Mouse (Mus musculus): ENCODE measurements around the gene Vamp2.

DNA sequence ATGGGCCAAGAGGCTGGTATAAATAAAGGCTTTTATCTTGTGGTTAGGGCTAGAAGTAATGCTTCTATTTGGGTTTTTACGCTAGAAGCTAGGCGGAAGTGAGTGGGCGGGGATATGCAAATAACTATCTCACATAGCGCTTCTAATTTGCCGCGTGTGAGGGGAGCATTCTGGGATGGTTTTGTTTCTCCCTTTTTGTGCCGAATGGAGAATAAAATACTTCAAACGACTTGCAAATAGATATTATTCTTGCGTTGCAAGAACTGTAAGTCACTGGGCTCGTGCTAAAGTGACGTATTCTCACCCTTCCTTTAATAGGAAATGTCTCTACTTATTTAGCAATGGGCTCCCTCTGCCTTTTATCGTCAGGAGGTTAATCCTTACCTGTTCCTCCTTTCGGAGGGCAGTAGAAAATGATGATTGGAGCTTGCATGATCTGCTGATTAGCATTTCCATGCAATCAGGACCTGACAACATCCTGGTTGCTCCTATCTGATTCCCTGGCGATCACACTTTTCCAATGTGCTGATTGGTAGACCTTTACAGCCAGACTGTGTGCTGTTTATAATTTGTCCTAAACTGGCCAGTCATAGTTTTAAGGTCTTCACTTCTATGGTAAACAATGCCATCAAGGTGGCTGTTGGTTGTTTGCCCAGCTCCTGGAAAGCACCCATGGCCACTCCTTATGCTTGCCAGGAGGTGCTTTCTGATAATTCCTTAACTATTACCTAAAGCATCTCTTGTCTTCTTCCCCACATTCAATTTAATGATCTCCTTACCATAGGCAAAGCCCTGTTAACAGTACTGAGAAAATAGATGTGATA lies 15.0 kb upstream of the Vamp2 start:
- no peak for TF ChIP-seq CTCF (conservative IDR thresholded peaks at IDR 0.05; ENCODE audit: low read length)
- peak; percentile 82 for TF ChIP-seq POU5F1 (IDR thresholded peaks at IDR 0.05; ENCODE audit: borderline replicate concordance, low read length)
- no peak for TF ChIP-seq NANOG (IDR thresholded peaks at IDR 0.05; ENCODE audit: borderline replicate concordance, low read length)
